Mouse (Mus musculus) hindbrain, embryonic 16.5 days (tissue): ENCODE measurements around the gene Prima1. TPM values are rescaled to one million over a fixed set of nuclear protein-coding genes. Genes with fewer than 3 reads are reported as not detected.
A peak's percentile ranks its signal among the peaks of the same experiment; 100 is the strongest.

ENCODE experiments used
- ATAC-seq: fragments of 200-750 bp; cut with Nextera tagmentation; 2 replicates; pipeline ENCODE4 v1.8.0; 2017; ENCODE audit warnings: moderate TSS enrichment, moderate library complexity
- H3K27ac ChIP-seq: fragments of 300-500 bp; sonication (generic); 2 replicates; pipeline ENCODE4 v1.5.1; 2014; ENCODE audit warnings: low read depth, mild to moderate bottlenecking, control low read depth, low read length, moderate library complexity
- H3K27me3 ChIP-seq: fragments of 300-500 bp; sonication (generic); replicated peaks from 2 replicates; pipeline ENCODE4 v1.6.1; 2014; ENCODE audit warnings: low read length; ENCODE audit not compliant: control insufficient read depth, insufficient read depth
- H3K36me3 ChIP-seq: fragments of 300-500 bp; sonication (generic); 2 replicates; pipeline ENCODE4 v1.6.1; 2014; ENCODE audit warnings: mild to moderate bottlenecking, low read length, moderate library complexity, mixed read lengths; ENCODE audit not compliant: control insufficient read depth, insufficient read depth
- H3K4me1 ChIP-seq: fragments of 300-500 bp; sonication (generic); 2 replicates; pipeline ENCODE4 v1.6.1; 2014; ENCODE audit warnings: low read depth, low read length; ENCODE audit not compliant: control insufficient read depth, insufficient read depth
- H3K4me2 ChIP-seq: fragments of 300-500 bp; sonication (generic); 2 replicates; pipeline ENCODE4 v1.6.1; 2014; ENCODE audit warnings: mild to moderate bottlenecking, low read length, control low read depth, moderate library complexity
- H3K4me3 ChIP-seq: fragments of 300-500 bp; sonication (generic); 2 replicates; pipeline ENCODE4 v1.5.1; 2014; ENCODE audit warnings: mild to moderate bottlenecking, low read length, control low read depth, moderate library complexity
- H3K9ac ChIP-seq: fragments of 300-500 bp; sonication (generic); 2 replicates; pipeline ENCODE4 v1.6.1; 2014; ENCODE audit warnings: low read depth, mild to moderate bottlenecking, control low read depth, low read length, moderate library complexity
- H3K9me3 ChIP-seq: fragments of 300-500 bp; sonication (generic); 2 replicates; pipeline ENCODE4 v1.6.1; 2014; ENCODE audit warnings: mild to moderate bottlenecking, low read length, moderate library complexity; ENCODE audit not compliant: control insufficient read depth
- WGBS: fragments of 180-500 bp; shearing (Covaris S2); extraction: QIAGEN DNeasy Blood & Tissue Kit; methylation state at CpG from one replicate; pipeline ENCODE4 v1.1.7; 2014; 5-methylcytosine and 5-hydroxymethylcytosine counted together
- polyA plus RNA-seq: library from polyadenylated mRNA; unstranded; fragments of >200 nt; fragmentation: Nextera tagmentation; extraction: Ambion mirVana; gene quantifications from 2 replicates; pipeline ENCODE4 v1.2.1, GENCODE M21; 2015

Gene Prima1
- polyA plus RNA-seq: 0.59 and 0.70 TPM in 2 replicates

- Histone ChIP-seq H3K27me3 (peaks cover 10% of the 10 kb centered on the region; the same call in 1 of the 2 replicates), H3K4me2 (peak within 1 kb of the TSS; percentile 94), H3K4me1 (peaks cover 7% of the 10 kb centered on the region), H3K9me3 (no peaks in the 10 kb centered on the region), H3K36me3 (no peaks in the 10 kb centered on the region), H3K27ac (peak within 1 kb of the TSS; percentile 57), H3K9ac (peak within 1 kb of the TSS; percentile 76), H3K4me3 (peak within 1 kb of the TSS; percentile 70)
- under 1% methylated on average over 46 of the region's 54 CpGs for WGBS
- ATAC-seq: peak; percentile 81
Measured at GRCm38 (mm10) chr12:103242083-103242581, at the start of gene Prima1. Gene Prima1, minus strand, starts transcription at chr12:103242150.

- H3K27me3 ChIP-seq: no peaks in the 10 kb centered on the region
- no peaks in the 10 kb centered on the region for H3K4me1 ChIP-seq
- no peak overlapping the region for H3K4me2 ChIP-seq
- H3K36me3 ChIP-seq: no peaks in the 10 kb centered on the region
- peak; percentile 45; the same call in 1 of the 2 replicates for ATAC-seq
- no peak overlapping the region for H3K9ac ChIP-seq
- H3K4me3 ChIP-seq: no peak overlapping the region
- H3K27ac ChIP-seq: no peak overlapping the region
- 64% methylated on average over 4 of the region's 4 CpGs for WGBS
- no peaks in the 10 kb centered on the region; the same call in 1 of the 2 replicates for H3K9me3 ChIP-seq
Measured at GRCm38 (mm10) chr12:103287276-103287675, 45.3 kb upstream of the Prima1 start.

GRCm38 (mm10) chr12:103283411-103283810 lies 41.5 kb upstream of the Prima1 start:
- Histone ChIP-seq H3K4me1 (no peaks in the 10 kb centered on the region), H3K4me3 (no peak overlapping the region), H3K9me3 (no peaks in the 10 kb centered on the region), H3K27me3 (no peaks in the 10 kb centered on the region), H3K27ac (no peak overlapping the region), H3K36me3 (no peaks in the 10 kb centered on the region), H3K4me2 (no peak overlapping the region), H3K9ac (no peak overlapping the region)
- ATAC-seq: no peak
- WGBS: 92% methylated on average over 3 of the region's 3 CpGs

- Histone ChIP-seq H3K4me2 (no peak overlapping the region), H3K27ac (no peak overlapping the region), H3K4me1 (no peaks in the 10 kb centered on the region), H3K36me3 (no peaks in the 10 kb centered on the region), H3K27me3 (no peaks in the 10 kb centered on the region), H3K9ac (no peak overlapping the region), H3K9me3 (peaks cover 3% of the 10 kb centered on the region), H3K4me3 (no peak overlapping the region)
- 69% methylated on average over 6 of the region's 6 CpGs for WGBS
- no peak for ATAC-seq
Measured at GRCm38 (mm10) chr12:103282936-103283335, 41.0 kb upstream of the Prima1 start.

GRCm38 (mm10) chr12:103281912-103282311 lies 40.0 kb upstream of the Prima1 start:
- no peaks in the 10 kb centered on the region for H3K4me1 ChIP-seq
- WGBS: 72% methylated on average over 4 of the region's 4 CpGs
- no peak for ATAC-seq

GRCm38 (mm10) chr12:103281491-103281890 lies 39.5 kb upstream of the Prima1 start:
- 71% methylated on average over 2 of the region's 2 CpGs for WGBS
- ATAC-seq: no peak

More at GRCm38 (mm10) chr12:103281912-103282311, 40.0 kb upstream of the Prima1 start:
- H3K36me3 ChIP-seq: no peaks in the 10 kb centered on the region
- H3K9me3 ChIP-seq: peaks cover 5% of the 10 kb centered on the region
- H3K27ac ChIP-seq: no peak overlapping the region
- H3K27me3 ChIP-seq: no peaks in the 10 kb centered on the region
- no peak overlapping the region for H3K4me3 ChIP-seq
- no peak overlapping the region for H3K4me2 ChIP-seq
- no peak overlapping the region for H3K9ac ChIP-seq

GRCm38 (mm10) chr12:103276422-103276821 lies 34.5 kb upstream of the Prima1 start:
- no peaks in the 10 kb centered on the region for H3K27me3 ChIP-seq
- no peak overlapping the region for H3K4me3 ChIP-seq
- ATAC-seq: no peak

More at GRCm38 (mm10) chr12:103281491-103281890, 39.5 kb upstream of the Prima1 start:
- H3K36me3 ChIP-seq: no peaks in the 10 kb centered on the region
- H3K9me3 ChIP-seq: peaks cover 5% of the 10 kb centered on the region
- H3K4me1 ChIP-seq: no peaks in the 10 kb centered on the region
- H3K27me3 ChIP-seq: no peaks in the 10 kb centered on the region
- H3K4me2 ChIP-seq: no peak overlapping the region
- no peak overlapping the region for H3K27ac ChIP-seq
- H3K9ac ChIP-seq: no peak overlapping the region
- H3K4me3 ChIP-seq: no peak overlapping the region

GRCm38 (mm10) chr12:103273732-103274131 lies 31.8 kb upstream of the Prima1 start:
- WGBS: 93% methylated on average over 2 of the region's 2 CpGs

More at GRCm38 (mm10) chr12:103276422-103276821, 34.5 kb upstream of the Prima1 start:
- H3K9me3 ChIP-seq: peaks cover 5% of the 10 kb centered on the region
- no peak overlapping the region for H3K9ac ChIP-seq
- H3K4me2 ChIP-seq: no peak overlapping the region
- no peaks in the 10 kb centered on the region for H3K4me1 ChIP-seq
- no peak overlapping the region for H3K27ac ChIP-seq
- no peaks in the 10 kb centered on the region for H3K36me3 ChIP-seq
- WGBS: 84% methylated on average over 4 of the region's 4 CpGs

GRCm38 (mm10) chr12:103273051-103273450 lies 31.1 kb upstream of the Prima1 start:
- Histone ChIP-seq H3K36me3 (no peaks in the 10 kb centered on the region), H3K4me2 (no peak overlapping the region), H3K27me3 (no peaks in the 10 kb centered on the region), H3K9ac (no peak overlapping the region), H3K4me1 (no peaks in the 10 kb centered on the region), H3K9me3 (peaks cover 3% of the 10 kb centered on the region), H3K27ac (no peak overlapping the region), H3K4me3 (no peak overlapping the region)
- 77% methylated on average over 6 of the region's 6 CpGs for WGBS
- ATAC-seq: no peak

More at GRCm38 (mm10) chr12:103273732-103274131, 31.8 kb upstream of the Prima1 start:
- H3K4me2 ChIP-seq: no peak overlapping the region
- H3K4me1 ChIP-seq: no peaks in the 10 kb centered on the region
- H3K4me3 ChIP-seq: no peak overlapping the region
- no peak overlapping the region for H3K27ac ChIP-seq
- no peak overlapping the region for H3K9ac ChIP-seq
- no peaks in the 10 kb centered on the region for H3K36me3 ChIP-seq
- ATAC-seq: no peak
- H3K27me3 ChIP-seq: no peaks in the 10 kb centered on the region
- H3K9me3 ChIP-seq: peaks cover 5% of the 10 kb centered on the region
